Mouse (Mus musculus) cerebellum, adult 9-11 months (tissue): ENCODE data around the gene Hspa5.
A peak's percentile ranks its signal among the peaks of the same experiment; 100 is the strongest.
"Not testable (repeated sequence)": the region's sequence is repeated elsewhere in the genome, so short reads cannot be mapped to it uniquely, and the experiment has no call there.

ENCODE experiments used
- DNase-seq: peaks from one replicate; pipeline ENCODE4 v3.0.0; 2022

Hspa5 gene

DNA sequence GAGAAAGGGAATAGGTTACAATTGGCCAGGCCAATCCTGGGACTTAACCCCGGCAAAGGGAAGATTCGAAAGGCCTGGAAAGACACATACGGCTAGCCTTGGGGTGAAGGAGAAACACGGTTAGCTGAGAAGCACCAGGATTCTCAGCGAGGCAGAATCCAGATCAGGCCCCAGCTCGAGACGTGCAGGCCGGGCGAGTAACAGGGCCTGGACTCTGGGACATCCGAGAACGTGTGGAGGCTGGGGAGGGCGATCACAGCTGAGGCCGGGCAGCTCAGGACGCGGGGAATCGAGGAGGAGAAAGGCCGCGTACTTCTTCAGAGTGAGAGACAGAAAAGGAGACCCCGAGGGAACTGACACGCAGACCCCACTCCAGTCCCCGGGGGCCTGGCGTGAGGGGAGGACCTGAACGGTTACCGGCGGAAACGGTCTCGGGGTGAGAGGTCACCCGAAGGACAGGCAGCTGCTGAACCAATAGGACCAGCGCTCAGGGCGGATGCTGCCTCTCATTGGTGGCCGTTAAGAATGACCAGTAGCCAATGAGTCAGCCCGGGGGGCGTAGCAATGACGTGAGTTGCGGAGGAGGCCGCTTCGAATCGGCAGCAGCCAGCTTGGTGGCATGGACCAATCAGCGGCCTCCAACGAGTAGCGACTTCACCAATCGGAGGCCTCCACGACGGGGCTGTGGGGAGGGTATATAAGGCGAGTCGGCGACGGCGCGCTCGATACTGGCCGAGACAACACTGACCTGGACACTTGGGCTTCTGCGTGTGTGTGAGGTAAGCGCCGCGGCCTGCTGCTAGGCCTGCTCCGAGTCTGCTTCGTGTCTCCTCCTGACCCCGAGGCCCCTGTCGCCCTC is at the start of gene Hspa5:
Hspa5 (plus strand) TSS at position 603 of the 859 bp plus-strand sequence.
- peak; percentile 100 for DNase-seq

GRCm38 (mm10) chr2:34725269-34725668 is 46.5 kb upstream of the Hspa5 start:
- no peak for DNase-seq

DNA sequence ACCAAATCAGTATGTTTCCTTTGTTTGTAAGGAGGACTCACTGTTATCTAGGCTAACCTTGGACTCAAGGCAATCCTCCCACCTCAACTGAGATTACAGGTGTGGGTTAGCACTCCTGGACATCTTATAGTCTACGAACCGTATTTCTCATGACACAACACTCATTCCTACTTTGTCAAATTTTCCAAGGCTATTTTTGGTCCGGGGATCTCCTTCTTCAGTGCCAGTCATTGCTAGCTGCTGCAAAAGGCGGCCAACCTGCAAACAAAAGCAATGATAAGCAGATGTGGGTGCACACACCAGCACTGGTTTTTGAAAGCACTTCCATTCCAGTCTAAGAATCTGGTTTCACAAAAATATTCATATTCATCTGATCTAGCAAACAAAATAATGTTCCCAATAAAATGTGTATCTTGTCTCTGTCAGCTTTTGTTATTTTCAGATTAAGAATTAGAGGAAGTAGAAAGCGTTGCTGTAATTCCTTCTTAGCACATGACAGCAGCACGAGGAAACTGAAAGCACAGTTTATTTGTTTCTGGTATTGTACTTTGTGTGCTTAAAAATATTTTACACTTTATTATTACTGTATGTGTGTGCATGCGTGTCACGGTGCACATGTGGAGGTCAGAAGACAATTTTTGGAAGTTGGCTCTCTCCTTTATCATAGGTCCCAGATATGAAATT is 44.6 kb upstream of the Hspa5 start:
- no peak for DNase-seq

- no peak for DNase-seq
These were observed 35.1 kb upstream of the Hspa5 start for GRCm38 (mm10) chr2:34736626-34737025.

GRCm38 (mm10) chr2:34737911-34738310 is 33.9 kb upstream of the Hspa5 start:
- no peak for DNase-seq

- no peak for DNase-seq
These were observed 31.9 kb upstream of the Hspa5 start for GRCm38 (mm10) chr2:34739684-34740391.

GRCm38 (mm10) chr2:34741390-34742159 is 30.2 kb upstream of the Hspa5 start:
- DNase-seq, result no peak

- DNase-seq, result no peak
These were observed 29.1 kb upstream of the Hspa5 start for GRCm38 (mm10) chr2:34742675-34743074.

DNA sequence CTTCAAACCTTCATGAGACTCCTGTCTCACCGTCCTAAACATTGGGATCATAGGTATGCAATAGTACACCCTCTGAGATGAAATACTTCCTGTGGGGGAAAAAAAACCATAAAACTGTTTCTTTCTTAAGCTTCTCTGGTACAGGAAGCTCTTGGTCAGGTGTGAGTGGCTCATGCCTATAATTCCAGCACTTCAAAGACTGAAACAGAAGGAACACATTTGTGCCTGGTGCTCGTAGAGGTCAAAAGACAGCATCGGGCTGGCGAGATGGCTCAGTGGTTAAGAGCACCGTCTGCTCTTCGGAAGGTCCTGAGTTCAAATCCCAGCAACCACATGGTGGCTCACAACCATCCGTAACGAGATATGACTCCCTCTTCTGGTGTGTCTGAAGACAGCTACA is 27.3 kb upstream of the Hspa5 start:
- no peak for DNase-seq

DNA sequence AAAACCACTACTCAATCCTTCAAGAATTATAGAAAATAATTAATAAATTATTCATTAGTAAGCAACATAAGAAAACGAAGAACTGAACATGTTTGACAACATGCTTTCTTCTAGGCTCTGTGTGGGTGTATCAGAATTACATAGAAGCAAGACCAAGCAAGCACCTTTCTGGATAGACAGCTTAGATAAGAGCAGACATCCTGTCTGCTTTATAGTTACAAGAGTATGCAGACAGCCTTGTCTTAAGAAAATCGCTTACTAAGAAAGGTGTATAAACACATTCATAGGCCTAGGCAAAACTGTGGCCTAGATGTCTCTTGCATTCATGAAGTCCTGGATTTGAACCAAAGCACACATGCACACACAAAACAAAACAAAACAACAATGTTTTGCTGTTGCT is 26.1 kb upstream of the Hspa5 start:
- DNase-seq, result no peak

GRCm38 (mm10) chr2:34748479-34748878 is 23.3 kb upstream of the Hspa5 start:
- DNase-seq, result no peak

DNA sequence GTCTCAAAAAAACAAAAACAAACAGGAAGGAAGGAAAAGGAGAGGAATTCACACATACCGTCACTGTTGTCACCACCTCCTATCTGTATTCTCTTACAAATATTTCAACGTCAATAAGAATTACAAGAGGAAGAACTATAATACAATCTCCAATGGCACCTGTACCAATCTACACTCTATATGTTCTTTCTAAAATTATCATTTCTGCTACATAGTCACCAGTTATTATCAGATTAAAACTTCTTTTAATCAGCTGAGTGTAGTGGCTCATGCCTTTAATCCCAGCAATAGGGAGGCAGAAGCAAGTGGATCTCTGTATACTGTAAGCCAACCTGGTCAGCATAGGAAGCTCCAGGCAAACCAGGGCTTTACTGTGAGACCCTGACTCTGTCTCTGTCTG is 21.5 kb upstream of the Hspa5 start:
- no peak for DNase-seq

DNA sequence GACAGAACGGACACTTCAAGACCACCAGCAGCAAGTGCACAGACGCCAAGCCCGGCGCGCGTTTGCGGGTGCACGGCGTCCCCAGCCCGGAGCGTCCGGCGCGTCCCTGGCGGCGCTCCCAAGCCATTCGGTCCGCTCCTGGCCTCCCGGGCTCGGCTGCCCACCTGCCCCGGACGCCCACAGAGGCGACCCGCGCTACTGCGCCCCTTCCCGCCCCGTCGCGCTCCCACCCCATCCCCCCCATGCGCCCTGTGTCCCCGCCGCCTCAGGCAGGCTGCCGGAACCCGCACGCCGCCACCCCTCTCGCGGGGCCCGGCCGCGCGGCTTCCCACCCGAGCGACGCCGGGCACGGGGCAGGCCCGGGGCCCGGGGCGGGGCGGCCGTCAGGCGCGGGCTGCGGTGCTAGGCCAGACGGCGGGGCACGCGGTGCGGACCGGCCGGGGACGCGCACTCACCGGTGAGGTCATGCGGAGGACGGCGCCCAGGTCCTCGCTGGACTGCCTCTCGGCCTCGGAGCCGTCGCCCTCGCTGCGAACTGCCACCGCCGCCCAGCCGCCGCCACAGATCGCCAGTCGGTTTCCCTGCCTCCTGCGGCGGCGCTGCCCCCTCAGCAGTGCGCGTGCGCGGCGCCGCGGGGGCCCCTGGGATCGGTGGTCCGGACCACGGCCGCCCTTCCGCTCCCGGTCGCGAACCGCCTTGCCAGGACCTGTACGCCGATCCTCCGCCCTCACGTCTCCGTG is 17.8 kb upstream of the Hspa5 start:
- peak; percentile 89 for DNase-seq

DNA sequence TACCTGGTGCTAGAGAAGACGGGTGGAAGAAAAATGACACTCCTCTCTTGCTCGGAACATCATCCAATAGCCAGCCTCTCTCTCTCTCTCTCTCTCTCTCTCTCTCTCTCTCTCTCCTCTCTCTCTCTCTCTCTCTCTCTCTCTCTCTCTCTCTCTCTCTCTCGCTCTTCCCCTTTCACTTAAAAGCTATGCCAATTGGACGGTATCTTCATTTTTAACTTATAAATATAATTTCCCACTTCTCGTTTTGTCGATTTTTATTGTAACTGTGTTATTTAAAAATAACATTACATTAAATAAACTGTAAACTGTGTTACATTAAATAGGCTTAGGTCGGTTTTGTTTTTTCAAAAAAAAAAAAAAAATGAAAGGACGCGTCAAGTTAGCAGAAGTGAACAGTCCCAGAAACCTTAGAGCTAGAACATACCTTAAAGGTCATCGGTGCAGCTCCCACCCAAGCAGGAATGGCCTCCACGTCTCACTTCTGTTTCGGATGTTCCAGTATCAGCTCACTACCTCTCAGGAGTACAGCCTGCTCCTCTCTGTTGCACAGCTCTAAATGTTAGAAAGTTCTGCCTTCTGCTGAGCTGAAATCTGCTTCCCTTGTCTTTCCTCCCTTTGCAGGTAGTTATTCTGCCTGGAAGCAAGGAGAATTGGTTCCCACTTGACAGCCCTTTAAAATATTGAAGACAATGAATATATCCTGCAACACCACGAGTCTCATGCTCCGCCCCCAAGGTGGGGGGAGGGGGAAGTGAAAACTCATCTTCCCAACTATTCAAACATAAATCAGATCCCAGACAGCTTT is 17.0 kb upstream of the Hspa5 start, which contains the start of gene Gapvd1:
Gapvd1 (minus strand) TSS at position 682 of the 808 bp plus-strand sequence.
- peak; percentile 46 for DNase-seq

DNA sequence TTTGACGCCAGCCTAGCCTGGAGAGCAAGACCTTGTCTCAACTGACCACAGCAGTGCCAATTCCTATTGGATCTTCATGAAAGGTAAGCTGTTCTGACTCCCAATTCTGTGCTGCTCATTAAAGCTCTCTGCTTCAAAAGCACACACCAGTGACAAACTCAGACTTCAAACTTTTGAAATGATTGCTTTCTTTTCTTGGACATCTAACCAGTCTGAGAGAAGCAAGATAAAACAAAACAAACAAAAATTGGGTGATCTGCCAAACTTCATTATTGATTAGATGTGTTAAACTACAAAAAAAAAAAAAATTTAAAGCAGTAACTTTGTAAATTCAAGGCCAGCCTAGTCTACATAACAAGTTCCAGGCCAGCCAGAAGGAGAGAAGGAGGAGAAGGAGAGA is 14.4 kb upstream of the Hspa5 start:
- DNase-seq, result no peak

DNA sequence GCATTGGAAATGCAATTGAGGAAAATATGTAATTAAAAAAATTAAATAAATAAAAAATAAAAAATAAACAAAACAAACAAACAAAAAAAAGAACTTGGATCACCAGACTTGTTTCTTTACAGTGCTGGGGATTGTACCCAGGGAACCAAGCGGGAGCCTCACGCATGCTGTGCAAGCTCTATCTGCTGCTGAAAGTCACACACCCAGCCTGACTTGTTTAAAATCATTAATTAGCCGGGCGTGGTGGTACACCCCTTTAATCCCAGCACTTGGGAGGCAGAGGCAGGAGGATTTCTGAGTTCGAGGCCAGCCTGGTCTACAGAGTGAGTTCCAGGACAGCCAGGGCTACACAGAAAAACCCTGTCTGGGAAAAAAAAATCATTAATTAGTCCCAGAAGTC is 10.5 kb upstream of the Hspa5 start:
- not testable (repeated sequence) for DNase-seq

- no peak for DNase-seq
These were observed 9.6 kb upstream of the Hspa5 start for GRCm38 (mm10) chr2:34762174-34762573.

- no peak for DNase-seq
These were observed 8.9 kb upstream of the Hspa5 start for GRCm38 (mm10) chr2:34762872-34763271.

GRCm38 (mm10) chr2:34764801-34765200 is 7.0 kb upstream of the Hspa5 start:
- DNase-seq, result no peak

DNA sequence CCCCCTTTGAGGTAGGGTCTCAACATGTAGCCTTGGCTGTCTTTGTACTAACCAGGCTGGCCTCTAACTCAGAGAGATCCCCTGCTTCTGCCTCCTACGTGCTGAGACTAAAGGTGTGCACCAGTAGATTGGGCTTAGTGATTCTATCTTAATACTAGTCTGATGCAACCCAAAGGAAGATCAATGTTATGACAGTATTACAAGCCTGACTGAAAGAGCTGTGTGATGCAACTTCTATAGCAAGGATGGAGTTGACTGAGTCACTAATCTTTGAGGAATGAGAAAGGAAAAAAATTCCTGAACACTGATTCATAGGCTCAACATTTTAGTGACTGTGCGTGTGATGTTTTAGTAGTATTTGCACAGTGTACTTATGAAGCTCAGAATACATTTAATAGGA is 1.7 kb upstream of the Hspa5 start:
- DNase-seq, result no peak

DNA sequence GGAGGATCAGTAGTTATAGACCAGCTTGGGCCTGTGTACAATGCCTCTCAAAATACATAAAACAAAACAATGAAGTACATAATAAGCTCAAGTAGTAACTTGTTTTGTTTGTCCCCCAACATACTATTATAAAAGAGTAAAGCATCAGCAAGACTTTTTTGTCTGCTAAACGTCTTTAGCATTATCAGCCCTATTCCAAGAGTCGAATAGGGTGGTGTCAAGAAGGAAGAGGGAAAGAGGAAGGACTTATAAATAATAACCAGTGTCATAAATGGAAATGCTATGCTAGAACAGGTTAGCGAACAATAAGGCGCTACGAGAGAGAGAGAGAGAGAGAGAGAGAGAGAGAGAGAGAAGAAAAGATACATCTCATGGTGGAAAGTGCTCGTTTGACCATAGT is 819 bp upstream of the Hspa5 start:
- DNase-seq, result no peak
